Mouse (Mus musculus): ENCODE measurements around the gene Olfr1494.

The Olfr1494 gene

DNA sequence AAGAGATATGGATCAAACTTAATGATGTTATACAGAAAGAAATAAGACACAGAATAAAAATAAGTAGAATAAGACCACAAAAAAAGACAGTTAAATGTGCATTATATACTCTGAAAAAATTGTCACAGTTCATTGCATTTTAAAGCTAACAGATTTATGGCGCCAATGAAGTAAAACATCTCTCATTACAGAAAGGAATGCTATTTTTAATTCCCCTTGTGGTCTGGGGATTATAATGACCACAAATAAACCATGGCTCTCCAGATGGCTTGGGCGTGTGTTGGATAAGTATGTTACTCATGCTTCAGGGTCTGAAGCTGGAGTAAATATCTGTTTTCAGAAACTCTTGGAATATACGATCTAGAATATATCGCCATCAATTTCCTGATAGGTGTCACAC lies at the start of gene Olfr1494:
Olfr1494 (plus strand) TSS at position 301 of the 400 bp plus-strand sequence.
- in situ Hi-C loops (cut with MboI, MseI), result no loop called here

DNA sequence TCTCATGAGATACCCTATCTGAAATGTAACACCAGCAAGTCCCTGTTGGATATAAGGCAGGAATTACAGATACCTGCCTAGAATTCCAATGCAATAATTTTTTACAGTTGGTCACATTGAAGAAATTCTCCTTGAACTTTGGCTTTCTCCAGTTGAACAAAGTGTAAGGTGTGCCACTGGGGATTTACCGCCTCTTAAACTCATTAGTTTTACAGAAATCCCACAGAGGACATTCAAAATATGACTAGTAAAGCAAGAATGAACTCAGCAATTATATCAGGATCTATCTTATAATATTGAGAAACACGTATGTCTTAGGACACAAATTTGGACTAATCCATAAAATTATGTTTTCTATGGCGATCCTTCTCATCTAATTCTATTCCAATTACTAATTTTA lies 42.6 kb upstream of the Olfr1494 start, which contains the start of gene Olfr1491:
Olfr1491 (plus strand) TSS at position 301 of the 400 bp plus-strand sequence.
- in situ Hi-C loops (cut with MboI, MseI), result loop anchor here (25.0 kb wide), 1 partner anchor 365 kb away; no protein-coding TSS in a partner anchor

DNA sequence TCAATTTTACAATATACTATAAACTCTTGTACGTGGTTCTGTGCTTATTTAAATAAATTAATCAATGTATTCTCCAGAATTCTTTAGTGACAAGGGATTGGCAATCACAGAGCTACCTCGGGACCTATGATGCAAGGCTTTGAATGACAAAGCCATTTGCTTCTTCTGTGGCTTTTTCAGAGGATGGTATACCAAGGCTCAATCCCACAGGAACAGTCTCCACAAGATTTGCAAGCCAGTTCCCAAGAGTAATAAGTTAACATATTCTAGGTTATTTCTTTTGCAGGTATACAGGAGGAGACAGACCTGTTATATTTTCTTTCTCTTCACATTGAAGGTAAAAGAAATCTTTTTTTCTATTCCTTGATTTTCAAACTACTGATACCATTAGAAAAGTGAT lies 16.6 kb upstream of the Olfr1494 start, which contains the start of gene Olfr1493-ps1:
Olfr1493-ps1 (plus strand) TSS at position 301 of the 400 bp plus-strand sequence.
- in situ Hi-C loops (cut with MboI, MseI), result no loop called here

DNA sequence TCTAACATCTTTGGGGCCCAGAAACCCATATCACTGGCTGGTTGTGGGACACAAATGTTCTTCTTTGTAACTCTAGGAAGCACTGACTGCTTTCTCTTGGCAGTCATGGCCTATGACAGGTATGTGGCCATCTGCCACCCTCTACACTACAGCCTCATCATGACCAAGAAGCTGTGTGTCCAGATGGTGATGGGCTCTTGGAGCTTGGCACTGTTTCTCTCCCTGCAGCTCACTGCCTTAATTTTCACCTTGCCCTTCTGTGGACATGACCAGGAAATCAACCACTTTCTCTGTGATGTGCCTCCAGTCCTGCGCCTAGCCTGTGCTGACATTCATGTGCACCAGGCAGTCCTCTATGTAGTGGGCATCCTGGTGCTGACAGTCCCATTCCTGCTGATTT lies 9.8 kb downstream of the Olfr1494 start:
- in situ Hi-C loops (cut with MboI, MseI), result no loop called here

DNA sequence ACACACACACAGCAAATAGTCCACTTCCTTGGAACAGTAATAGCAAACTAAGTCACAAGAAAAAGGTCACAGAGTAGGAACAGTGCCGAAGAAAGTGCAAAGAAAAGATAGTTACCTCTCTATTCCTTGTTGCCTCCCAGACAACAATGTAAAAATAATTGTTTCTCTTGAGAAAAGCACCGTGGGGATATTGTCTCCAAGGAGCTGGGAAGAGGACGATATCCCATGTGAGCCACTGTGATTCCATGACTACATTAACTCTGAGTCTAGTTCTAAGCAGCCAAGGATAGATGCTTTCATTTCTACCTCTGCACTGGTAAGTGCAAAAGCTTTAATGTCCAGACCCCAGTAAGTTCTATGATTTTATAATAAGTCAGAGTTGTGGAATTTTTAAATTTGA lies 24.8 kb downstream of the Olfr1494 start, which contains the start of gene Olfr1495:
Olfr1495 (plus strand) TSS at position 301 of the 400 bp plus-strand sequence.
- in situ Hi-C loops (cut with MboI, MseI), result no loop called here

DNA sequence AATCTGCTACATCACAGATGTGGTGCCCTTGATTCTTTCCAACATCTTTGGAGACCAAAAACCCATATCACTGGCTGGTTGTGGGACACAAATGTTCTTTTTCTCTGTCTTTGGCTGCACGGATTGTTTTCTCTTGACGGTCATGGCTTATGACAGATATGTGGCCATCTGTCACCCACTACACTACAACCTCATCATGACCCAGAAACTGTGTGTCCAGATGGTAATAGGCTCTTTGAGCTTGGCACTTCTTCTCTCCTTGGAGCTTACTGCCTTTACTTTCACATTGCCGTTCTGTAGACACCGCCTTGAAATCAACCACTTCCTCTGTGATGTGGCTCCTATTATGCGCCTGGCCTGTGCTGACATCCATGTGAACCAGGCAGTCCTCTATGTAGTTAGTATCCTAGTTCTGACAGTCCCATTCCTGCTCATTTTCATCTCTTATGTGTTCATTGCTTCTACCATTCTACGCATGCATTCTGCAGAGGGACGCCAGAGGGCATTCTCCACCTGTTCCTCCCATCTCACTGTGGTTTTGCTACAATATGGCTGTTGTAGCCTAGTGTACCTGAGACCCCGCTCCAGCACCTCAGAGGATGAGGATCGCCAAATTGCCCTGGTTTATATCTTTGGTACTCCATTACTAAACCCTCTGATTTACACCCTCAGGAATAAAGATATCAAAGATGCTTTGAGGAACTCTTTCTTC lies 29.2 kb downstream of the Olfr1494 start:
- in situ Hi-C loops (cut with MboI, MseI), result no loop called here

DNA sequence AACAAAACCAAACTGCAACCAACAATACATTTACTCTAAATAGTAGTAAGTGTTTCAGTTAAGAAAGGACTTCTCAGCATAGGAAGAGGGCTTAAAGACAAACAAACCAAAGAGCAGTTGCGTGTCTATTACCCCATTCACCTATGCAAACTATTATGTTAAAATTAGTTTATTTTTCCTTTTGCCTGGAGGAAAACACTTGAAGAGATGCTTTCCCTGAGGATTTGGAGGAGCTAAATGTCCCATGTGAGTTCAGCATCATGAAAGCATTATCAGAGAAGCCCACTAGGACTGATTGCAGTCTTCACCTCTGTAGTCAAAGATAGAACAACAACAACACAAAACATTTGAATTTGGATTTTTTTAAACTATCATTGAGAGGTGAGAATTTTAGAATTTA lies 38.0 kb downstream of the Olfr1494 start, which contains the start of gene Olfr1496:
Olfr1496 (plus strand) TSS at position 301 of the 400 bp plus-strand sequence.
- in situ Hi-C loops (cut with MboI, MseI), result no loop called here

DNA sequence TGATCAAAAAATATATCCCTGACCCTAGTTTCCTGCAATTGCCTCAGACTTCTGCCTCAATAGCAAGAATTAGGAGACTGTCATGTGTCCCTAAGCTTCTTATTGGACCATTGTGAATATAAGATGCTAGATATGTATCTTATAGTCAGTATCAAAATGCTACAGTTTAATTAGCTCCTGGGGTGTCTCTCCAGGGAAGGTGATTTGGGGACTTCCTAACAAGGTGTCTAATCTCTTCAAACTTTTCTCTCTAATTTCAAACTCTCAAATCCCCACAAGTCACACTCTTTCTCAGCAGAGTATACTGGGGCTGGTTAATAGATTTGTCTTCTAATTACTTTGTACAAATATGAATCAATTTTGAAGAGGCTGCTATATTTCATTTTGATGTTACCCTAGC lies 58.6 kb downstream of the Olfr1494 start, which contains the start of gene Olfr1497:
Olfr1497 (minus strand) TSS at position 101 of the 400 bp plus-strand sequence.
- in situ Hi-C loops (cut with MboI, MseI), result no loop called here
